Mouse (Mus musculus): ENCODE measurements around the gene Vmn2r33.
"Not testable (repeated sequence)": the region's sequence is repeated elsewhere in the genome, so short reads cannot be mapped to it uniquely, and the experiment has no call there.

Gene Vmn2r33

DNA sequence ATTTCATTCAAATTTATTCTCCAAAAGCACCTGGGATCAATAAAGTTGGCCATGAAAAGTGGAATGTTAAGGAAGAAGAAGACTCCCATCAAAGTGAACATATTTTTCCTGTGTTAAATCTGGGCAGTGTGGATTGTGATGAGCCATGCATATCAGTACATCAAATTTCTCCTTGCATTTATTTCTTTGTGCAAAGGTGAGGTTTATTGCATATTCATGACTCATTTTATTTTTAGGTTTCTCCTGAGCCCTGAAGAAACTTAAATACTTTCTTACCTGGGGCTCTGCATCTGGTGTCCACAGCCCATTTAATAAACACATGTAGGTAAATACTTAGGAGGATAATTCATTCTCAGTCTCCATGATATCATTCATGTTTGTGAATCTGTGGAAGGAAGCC lies at the start of gene Vmn2r33:
Gene Vmn2r33 (minus strand): TSS at position 101 of the 400 bp plus-strand sequence.
- not testable (repeated sequence) for DNase-seq (ENCODE audit: low spot score)
